Mouse (Mus musculus): Measurements from ENCODE around the gene Kit.

The Kit gene
- long read RNA-seq, experiment 1 = 0 reads
- long read RNA-seq, experiment 2 = 0 reads

DNA sequence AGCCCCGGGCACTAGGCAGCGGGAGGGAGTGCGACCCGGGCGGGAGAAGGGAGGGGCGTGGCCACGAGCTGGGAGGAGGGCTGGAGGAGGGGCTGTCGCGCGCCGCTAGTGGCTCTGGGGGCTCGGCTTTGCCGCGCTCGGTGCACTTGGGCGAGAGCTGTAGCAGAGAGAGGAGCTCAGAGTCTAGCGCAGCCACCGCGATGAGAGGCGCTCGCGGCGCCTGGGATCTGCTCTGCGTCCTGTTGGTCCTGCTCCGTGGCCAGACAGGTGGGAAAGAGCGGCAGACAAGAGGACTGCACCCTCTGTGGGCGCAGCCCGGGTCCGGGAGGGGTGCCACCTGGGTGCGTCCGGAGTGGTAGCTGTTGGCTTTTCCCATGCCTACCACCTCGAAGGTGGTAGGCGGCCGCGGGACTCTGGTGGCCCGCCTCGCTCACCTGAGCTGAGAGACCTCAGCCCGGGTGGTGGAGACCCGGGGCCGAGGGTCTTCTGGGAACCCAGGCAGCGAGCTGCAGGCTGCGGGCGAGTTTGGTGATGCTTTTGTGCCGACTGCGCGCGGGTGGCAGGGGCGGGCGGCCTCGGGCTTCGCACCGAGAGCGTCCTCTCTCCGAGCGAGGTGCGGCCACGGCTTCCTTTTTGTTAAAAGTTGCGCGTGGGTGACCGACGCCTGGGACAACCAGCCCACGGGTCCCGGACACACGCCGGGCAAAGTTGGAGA lies at the start of gene Kit:
Gene Kit (plus strand): TSS at position 65 of the 715 bp plus-strand sequence.
- intact Hi-C loops (cut with DNase I) = no loop called here

GRCm38 (mm10) chr5:75536156-75536555 lies 38.6 kb upstream of the Kit start:
- intact Hi-C loops (cut with DNase I) = no loop called here

- intact Hi-C loops (cut with DNase I) = no loop called here
Observed at GRCm38 (mm10) chr5:75537717-75538116, 37.0 kb upstream of the Kit start.

DNA sequence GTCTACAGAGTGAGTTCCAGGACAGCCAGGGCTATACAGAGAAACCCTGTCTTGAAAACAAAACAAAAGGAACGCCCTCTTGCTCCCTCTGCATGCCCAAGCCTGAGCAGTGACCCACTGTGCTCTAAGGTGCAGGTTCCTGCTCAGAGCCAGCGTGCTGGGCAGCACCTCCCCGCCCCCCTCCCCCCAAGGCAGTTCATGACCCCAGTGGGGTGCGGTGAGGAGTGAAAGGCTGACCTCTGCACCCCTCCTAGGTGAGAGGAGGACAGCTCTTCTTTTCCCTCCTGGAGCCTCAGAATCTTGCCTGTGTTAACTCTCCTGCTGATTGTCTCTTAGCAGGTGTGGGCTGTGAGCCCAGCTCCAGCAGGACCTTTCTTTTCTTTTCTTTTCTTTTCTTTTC lies 36.3 kb upstream of the Kit start:
- intact Hi-C loops (cut with DNase I) = no loop called here

- intact Hi-C loops (cut with DNase I) = no loop called here
Observed at GRCm38 (mm10) chr5:75539098-75539497, 35.6 kb upstream of the Kit start.

DNA sequence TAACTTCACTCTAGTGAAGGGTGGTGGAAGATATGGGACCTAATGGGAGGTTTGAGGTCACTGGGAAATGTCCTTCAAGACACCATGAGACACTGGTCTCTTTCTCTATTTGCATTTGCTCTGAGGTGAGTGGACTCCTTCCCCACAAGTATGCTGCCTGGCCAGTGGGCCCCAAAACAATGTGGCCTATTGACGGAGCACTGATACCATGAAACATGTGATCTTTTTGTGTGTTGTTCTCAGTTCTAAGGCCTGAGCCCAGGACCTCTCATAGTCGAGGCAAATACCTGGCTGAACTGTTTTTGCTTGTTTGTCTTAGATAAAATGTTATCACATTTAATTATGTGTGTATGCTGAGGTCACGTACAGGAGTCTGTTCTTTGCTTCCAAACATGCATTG lies 31.0 kb upstream of the Kit start:
- intact Hi-C loops (cut with DNase I) = no loop called here

DNA sequence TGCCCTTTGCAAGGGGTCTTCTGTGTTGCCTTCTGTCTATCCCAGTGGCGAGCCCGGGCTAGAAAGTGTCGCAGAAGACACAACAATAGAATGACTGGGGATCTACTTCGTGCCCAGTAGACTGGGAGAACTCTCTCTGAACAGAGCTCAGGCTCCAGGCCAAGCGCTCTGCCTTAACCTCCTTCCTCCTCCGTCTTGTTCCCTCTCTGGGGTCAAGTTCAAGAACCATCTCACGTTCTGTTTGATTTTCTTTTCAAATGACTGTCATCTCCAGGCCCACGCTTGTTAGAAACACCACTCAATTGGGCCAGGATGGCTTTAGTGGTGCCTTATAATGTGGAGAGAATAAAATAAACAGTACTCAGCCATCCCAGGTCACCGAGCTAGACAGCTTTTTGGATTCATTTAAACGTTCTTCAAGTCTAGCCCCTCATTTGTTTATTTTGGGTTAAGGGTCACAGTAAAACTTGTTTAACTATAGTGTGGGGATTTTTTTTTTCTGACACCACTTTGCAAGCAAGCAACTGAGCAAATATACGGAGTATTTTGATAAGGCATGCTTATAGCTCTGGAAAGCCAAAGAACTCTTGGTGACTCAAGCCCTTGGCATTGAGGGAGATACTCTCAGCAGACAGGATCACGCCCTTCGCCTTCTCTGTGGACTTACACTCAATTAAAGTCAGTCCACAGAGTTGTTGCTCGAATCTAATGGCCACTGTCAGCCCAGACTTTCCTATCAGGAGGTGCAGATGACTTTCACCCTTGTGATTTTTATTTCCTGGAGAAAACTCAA lies 30.0 kb upstream of the Kit start:
- intact Hi-C loops (cut with DNase I) = no loop called here

DNA sequence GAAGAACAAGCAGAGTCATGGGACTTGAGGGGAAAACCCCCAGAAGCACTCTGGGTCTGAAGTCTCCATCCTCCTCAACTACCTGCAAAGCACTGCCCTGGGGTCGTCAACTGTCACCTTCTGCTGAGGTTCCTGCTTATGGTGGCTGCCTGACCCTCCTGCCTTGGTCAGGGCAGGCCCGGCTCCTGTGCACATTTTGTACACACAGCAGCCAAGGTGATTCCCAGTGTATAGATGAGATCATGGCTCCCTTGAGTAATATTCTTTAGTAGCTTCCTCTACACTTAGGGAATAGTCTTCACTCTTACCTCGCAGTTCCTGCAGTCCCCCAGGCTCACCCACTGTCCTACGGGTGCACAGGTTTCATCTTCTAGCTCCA lies 29.5 kb upstream of the Kit start:
- intact Hi-C loops (cut with DNase I) = no loop called here

DNA sequence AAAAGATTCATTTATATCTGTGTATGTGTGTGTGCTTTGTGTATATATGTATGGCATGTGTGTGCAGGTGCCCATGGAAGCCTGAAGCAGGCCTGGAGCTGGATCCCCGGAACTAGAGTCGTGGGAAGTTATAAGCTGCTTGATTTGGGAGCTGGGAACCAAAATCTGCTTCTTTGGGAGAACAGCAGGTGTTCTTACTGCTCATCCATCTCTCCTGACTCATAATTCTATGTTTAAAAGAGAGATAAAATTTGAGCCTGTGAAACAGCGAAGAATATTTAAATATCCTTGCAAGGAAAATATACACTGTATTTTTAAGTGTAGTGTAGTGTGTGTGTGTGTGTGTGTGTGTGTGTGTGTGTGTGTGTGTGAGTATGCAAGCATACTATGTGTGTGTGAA lies 21.7 kb upstream of the Kit start:
- intact Hi-C loops (cut with DNase I) = no loop called here

DNA sequence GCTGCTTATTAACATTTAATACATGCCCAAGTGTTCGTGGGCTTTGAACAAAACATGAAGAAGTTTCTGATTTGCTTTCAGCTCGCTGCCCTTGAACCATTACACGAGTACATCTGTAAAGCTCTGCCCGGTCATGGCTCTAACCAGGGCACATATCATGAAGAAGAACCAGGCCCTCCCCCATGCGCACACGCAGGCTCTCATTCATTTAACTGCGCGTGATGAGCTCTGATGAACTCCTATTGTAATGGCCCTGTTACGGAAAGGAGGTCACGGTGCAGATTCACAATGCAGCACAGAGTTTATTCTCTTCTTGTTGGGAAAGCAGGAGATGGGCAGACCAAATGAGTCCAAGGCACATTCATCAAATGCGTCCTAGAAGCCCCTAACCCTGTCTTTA lies 17.1 kb upstream of the Kit start:
- intact Hi-C loops (cut with DNase I) = no loop called here

GRCm38 (mm10) chr5:75559291-75559690 lies 15.4 kb upstream of the Kit start:
- intact Hi-C loops (cut with DNase I) = no loop called here

DNA sequence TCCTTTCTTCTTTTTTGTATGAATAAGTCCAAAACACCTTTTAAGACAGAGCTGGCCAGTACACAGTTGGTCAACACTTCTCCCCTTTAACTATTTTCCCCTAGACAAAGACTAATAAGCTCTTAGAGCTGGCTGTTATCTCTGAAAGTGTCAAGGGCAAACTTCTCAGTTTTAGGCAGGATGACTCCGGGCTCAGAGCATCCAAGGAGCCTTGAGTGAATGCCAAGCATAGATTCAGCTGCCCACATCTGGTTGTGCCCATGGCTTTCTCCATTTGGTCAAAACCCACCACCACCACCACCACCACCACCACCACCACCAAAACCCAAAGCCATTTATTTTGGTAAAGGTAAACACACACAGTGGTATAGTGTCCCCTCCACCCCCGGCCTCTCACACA lies 13.5 kb upstream of the Kit start:
- intact Hi-C loops (cut with DNase I) = no loop called here

- intact Hi-C loops (cut with DNase I) = no loop called here
Observed at GRCm38 (mm10) chr5:75574151-75574851, 415 bp upstream of the Kit start.

DNA sequence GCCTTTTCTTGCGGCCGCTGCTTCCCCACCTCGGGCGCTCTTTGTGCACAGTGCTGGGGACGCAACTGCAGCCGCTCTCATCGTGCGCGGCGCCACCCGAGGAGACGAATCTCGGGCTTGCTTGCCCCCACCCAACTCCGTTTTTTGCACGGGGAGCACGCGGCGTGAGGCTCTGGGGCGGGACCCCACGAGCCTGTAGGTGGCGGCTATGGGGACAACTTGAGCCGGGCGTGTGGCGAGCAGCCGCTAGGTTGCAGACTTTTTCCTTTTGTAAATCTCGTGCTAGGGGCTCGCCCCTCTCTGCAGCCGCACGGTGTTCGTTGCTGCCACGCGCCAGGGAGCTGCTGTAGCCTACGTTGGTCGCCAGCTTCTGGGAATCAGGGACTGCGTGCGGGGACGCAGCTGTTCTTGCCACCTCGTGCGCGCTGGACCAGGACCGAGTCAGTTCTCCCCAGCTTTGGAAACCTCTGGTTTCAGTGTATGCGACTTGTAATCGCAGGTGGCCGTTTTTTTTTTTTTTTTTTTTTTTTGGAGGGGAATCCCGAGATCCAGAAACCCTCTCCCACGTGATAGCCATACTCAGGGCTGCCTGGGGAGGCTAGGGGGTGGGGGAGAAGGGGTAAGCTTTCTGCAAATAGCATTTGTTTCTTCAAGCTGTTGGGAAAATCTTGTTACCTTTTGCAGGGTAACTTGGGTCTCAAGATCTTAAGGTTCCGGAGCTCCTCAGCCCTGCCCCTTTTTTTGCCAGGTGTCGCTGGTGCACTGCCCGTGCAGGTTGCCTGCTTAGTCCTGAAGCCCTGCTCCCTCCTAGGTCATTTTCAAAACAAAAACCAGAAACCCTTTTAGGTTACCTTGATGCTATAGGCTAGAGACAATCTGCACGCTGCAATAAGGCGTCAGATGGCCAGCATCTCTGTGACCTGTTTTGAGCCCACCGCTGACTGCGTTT lies 1.1 kb downstream of the Kit start:
- intact Hi-C loops (cut with DNase I) = loop anchor here (2.0 kb wide), 1 partner anchor 277 kb away; no protein-coding TSS in a partner anchor

DNA sequence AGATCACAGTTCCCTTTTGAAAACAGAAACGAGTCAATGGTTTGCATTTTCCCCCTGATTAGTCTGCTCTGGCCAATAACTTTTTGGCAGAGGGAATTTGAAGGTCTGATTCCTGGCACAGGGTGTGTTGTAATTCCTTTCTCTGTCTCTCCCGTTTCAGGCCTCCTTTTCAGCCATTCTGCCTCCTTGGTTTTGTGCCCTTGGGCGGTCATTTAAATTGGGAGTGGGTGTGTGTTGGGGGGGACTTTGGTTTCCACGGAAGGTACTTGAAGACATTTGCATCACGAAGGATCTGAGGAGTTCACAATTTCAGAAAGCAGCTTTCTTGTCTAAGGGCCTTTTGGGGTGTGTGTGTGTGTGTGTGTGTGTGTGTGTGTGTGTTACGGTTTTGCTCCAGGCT lies 2.0 kb downstream of the Kit start:
- intact Hi-C loops (cut with DNase I) = loop anchor here (2.0 kb wide), 1 partner anchor 276 kb away; no protein-coding TSS in a partner anchor

GRCm38 (mm10) chr5:75578141-75578540 lies 3.4 kb downstream of the Kit start:
- intact Hi-C loops (cut with DNase I) = no loop called here

GRCm38 (mm10) chr5:75579244-75579643 lies 4.5 kb downstream of the Kit start:
- intact Hi-C loops (cut with DNase I) = no loop called here

GRCm38 (mm10) chr5:75579646-75580268 lies 5.0 kb downstream of the Kit start:
- intact Hi-C loops (cut with DNase I) = no loop called here

GRCm38 (mm10) chr5:75581926-75582325 lies 7.2 kb downstream of the Kit start:
- intact Hi-C loops (cut with DNase I) = no loop called here

DNA sequence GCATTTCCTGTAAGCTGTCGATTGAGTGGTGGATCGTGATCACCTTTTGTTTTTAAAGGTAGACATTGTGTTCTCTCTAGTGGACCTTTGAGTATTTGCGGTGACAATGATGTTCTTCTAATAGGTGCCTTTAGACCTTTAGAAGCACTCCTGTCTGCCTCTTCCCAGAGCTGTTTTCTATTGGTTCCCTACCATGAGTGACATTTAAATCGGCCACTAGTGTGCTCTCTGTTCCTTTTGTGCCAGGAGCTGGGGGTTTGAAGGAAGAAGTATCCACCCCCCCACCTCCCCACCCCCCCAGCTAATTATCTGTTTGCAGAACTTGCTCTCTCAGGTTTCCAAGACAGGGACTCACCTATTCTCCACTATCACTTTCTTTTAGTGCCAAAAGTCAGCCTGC lies 13.1 kb downstream of the Kit start:
- intact Hi-C loops (cut with DNase I) = no loop called here

Data from adrenal gland (tissue).